Mouse (Mus musculus) embryo, embryonic 10.5 days (tissue): ENCODE measurements around the gene Snd1.

ENCODE experiments used
- DNase-seq: peaks from one replicate; pipeline ENCODE4 v3.0.0-alpha.2; 2015; ENCODE audit warnings: low spot score

Snd1 gene

DNA sequence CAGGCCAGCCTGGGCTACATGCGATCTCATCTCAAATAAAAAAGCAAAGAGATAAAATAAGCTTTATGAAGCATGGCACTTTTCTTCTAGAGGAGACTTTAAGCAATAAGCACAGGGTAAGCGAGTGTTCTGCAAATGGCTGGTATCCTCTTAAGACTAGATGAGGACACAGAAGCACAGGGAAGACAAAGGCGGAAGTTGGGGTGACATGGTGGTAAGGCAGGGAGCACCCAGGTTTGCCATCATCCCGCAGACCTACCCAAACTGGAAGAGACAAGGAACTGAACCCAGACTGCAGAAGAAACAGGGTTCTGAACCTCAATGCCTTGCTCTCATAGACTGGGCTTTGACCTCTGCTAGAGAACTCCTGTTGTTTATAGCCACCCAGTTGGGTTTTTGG is 119.8 kb downstream of the Snd1 start:
- no peak for DNase-seq

DNA sequence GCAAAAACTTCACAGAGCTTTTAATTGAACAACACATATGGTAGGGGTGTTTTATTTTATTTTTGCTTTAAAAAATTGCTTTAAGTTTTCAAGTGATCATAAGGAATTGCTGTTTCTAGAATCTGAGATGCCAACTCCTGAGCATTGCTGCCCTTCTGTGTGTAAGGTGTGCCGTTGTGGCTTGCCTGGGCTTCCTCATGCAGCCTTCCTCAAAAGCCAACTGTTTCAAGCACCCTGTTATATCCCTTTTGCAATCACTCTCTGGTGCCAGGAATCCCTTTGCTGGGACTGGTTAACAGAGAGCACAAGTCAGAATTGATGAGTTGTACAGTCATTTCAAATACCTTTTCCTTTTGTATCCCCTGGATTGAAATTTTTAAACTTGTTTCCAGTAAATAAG is 120.3 kb downstream of the Snd1 start:
- no peak for DNase-seq

GRCm38 (mm10) chr6:28597266-28597665 is 122.3 kb downstream of the Snd1 start:
- DNase-seq: no peak

DNA sequence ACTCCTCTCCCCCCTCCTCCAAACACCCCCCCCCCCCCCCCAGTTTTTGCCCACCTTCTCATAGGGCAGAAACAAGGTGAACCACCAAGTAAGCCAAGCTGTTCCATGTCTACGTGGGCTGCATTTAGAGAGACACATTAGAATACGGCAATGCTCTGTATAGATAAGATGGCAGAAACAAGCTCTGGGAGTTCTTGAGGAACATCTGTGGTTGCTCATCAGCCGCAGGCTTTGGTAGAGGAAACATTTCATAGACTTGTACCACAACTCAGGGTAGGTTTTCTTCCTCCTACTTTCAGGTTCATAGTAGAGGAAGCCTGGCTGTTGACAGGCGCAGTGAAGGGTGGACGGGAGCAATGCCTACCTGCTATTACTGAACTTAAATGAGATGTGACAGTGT is 124.2 kb downstream of the Snd1 start:
- no peak for DNase-seq

DNA sequence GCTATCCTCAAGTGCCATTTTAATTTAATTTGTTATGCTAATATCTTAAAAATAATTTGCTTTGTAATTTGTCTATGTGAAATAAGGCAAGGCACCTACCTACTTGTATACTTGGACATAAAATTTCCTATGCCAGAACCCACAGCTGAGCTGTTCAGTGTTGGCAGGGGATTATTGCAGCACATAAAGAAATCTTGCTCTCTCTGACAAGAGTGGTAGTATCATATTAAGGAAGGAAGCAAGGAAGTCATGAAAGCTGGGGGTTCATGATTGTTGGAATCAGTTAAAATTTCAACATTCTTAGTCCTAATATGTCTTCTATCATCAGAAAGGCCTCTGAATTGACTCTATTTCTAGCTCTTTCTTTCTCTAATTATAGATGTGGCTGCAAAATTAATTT is 125.5 kb downstream of the Snd1 start:
- DNase-seq: no peak

DNA sequence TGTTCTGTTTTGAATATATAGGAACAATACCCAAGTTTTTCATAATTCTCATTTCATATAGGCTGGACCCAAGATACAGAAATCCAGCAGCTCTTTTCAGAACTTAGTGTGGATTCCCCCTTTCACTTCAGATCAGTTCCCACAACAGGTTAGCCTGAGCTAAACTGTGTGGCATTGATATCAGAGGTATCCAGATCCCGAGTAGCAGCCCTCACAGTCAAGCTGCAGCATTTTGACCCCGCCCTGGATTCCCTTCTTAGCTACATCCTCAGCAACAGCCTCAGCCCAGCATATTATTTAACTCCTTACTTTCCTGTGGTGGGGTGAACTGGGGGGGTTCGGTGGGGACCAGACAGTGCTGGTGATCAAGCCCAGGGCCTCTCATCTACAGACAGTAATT is 128.5 kb downstream of the Snd1 start:
- no peak for DNase-seq

DNA sequence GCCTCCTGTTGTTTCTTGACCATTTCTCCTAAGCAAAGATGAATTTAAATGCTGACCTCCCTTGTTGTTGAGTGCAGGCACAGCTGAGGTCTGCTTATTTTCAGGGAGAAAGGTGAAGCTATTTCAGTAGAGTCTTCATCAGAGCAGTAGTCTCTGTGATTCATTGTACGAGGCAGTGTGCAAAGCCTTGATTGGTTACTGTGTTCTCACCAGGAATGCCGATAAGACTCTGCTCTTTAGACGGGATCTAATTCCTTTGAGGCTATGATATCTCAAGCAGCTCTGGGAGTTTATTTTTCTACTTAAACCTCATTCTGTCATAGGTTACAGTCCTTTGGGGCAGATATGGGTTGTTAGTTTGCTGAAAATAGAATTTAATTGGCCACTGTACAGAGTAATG is 128.9 kb downstream of the Snd1 start:
- no peak for DNase-seq

GRCm38 (mm10) chr6:28609291-28609690 is 134.4 kb downstream of the Snd1 start:
- DNase-seq: no peak

- DNase-seq: no peak
Observed at GRCm38 (mm10) chr6:28610127-28610526, 135.2 kb downstream of the Snd1 start.

- no peak for DNase-seq
Observed at GRCm38 (mm10) chr6:28613441-28613840, 138.5 kb downstream of the Snd1 start.

DNA sequence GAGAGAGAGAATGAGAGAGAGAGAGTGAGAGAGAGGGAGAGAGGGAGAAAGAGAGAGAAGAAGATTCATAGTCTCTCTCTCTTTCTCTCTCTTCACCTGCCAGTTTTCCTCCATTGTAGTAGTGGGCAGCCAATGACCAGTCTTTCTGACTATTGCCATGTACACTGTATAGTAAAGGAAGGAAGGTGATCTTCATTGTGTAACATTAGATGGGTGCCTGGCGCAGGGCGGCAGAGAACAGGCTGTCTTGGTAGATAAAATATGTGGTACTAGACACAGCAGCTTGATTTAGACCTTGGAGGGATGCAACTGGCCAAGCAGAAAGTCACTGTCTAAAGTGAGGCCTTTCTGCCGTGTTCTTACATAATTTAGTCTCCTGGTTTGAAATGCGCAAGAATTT is 139.9 kb downstream of the Snd1 start:
- no peak for DNase-seq

DNA sequence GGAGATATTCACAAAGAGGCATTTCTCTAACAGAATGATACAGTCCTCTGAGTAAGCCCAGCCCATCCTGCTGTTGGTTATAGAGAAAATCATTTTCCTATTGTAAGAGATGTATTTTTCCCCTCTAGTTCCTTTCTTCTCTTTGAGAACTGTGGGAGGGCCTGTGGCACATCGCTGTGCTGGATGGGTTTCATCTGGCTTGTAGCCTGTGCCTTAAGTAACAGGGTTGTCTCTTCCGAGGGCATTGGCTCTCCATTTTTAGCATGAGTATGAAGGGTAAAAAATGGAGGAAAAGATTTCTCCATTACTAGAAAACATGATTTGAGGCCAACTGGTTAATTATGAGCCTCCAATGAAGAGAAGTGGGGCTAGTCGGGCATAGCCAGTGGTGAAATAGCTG is 140.5 kb downstream of the Snd1 start:
- DNase-seq: no peak

DNA sequence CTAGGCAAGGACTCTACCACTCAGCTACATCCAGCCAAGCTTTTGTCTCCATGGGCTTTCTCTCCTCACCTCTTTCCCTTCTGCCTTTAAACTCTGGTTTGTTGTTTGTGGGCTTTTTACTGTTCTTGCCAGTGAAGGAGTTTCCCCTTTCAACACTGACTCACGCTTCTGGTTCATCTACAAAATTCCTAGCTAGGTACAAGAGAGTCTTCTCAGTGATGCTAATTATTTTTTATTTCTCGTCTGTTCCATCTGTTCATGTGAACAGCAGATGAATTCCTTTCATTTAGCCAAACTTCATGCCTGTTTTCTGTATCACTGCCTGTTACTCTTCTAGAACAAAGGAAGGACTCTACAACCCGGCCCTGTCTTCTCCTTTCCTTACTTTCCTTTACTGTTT is 141.0 kb downstream of the Snd1 start:
- DNase-seq: no peak

- no peak for DNase-seq
Observed at GRCm38 (mm10) chr6:28618299-28618698, 143.4 kb downstream of the Snd1 start.

DNA sequence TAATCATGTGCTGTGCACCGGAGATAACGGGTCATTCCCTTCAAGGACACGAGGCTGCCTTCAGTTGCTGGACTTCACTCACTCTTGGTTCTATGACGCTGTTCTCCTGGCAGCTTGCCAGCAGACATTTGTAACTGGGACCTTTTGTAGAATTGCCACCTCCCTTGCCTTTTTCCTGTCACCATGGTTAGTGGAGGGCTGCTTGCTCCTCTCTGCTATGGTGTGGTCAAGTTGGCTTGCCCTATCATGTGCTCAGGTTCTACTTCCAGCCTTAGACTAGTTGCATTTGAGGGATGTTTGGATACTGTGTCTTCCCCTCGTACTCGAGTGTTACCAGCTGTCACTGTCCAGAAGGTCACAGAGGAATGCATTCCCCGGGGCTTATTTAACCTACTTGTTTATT is 143.8 kb downstream of the Snd1 start:
- DNase-seq: no peak

GRCm38 (mm10) chr6:28621431-28621830 is 146.5 kb downstream of the Snd1 start:
- no peak for DNase-seq

GRCm38 (mm10) chr6:28621961-28622360 is 147.0 kb downstream of the Snd1 start:
- DNase-seq: no peak

- DNase-seq: no peak
Observed at GRCm38 (mm10) chr6:28622522-28622921, 147.6 kb downstream of the Snd1 start.

GRCm38 (mm10) chr6:28622963-28623362 is 148.0 kb downstream of the Snd1 start:
- DNase-seq: no peak

GRCm38 (mm10) chr6:28628408-28628807 is 153.5 kb downstream of the Snd1 start:
- DNase-seq: no peak

GRCm38 (mm10) chr6:28629866-28630265 is 154.9 kb downstream of the Snd1 start:
- peak; percentile 32 for DNase-seq

DNA sequence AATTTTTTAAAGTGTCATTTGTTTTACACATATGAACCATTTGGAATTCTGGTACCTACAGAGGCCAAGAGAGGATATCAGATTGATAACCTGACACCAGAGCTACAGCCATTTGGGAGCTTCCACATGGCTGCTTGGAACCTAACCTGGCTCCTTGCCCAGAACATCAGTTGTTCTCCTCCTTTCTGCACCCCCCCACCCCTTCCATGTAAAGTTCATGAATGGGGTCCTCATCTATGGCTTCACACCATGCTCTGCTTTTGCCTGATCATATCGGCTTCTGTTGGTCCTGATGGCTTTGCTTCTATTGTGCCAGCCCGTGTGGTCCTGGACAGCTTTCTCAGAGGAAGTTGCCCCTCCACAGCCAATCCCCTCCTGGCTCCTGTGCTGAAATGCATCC is 156.0 kb downstream of the Snd1 start:
- DNase-seq: no peak

- no peak for DNase-seq
Observed at GRCm38 (mm10) chr6:28633120-28633519, 158.2 kb downstream of the Snd1 start.

GRCm38 (mm10) chr6:28633656-28634055 is 158.7 kb downstream of the Snd1 start:
- no peak for DNase-seq

GRCm38 (mm10) chr6:28635092-28635491 is 160.2 kb downstream of the Snd1 start:
- no peak for DNase-seq
